Mouse (Mus musculus) layer of hippocampus, postnatal 36 days (tissue): Measurements from ENCODE around the gene Isg20. TPM values are rescaled to one million over a fixed set of nuclear protein-coding genes. Genes with fewer than 3 reads are reported as not detected.

Experiments used
- DNase-seq, 2 experiments: peaks; one replicate each; pipeline ENCODE4 v3.0.0; 2022
- microRNA-seq, 2 experiments: library from miRNA; unstranded; fragments of <30 nt; microRNA quantifications; one replicate each; pipeline ENCODE4 v1.2.0; 2021
- total RNA-seq, 2 experiments: library from RNA; stranded (reverse); gene quantifications; 2 replicates each; pipeline ENCODE4 v1.2.3; 2021

The Isg20 gene
- total RNA-seq, 2 experiments from 2014 or later, result 0.60 to 1.1 TPM

DNA sequence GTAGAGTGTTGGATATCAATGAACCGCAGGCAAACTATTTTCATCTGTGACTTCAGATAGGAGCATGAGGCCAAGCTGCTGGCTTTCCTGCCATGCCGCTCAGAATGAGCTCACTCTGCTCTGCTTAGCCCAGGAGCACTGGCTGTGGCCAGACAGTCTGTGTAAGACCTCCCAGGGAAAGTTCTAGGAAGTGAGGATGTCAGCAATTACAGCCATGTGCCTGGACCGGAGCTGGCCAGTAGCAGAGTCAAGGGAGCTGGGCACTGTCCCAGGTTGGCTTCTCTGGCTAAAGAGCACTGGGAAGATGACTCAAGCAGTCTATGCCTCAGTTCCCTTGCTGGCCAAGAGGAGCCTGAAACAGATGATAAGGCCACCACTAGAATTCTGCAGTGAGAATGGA lies 50.7 kb downstream of the Isg20 start:
- no peak for DNase-seq

Small RNAs within 50 kb of the gene (microRNA-seq; reads per million reads assigned to microRNA genes)
- gene Mir7-2, result 192 to 245 reads per million in 2 experiments

Other genes starting within 250 kb of the Isg20 start
- 100 to 1,000 TPM; 199 to 229 TPM for gene Ntrk3, start 175.4 kb upstream of the Isg20 start, total RNA-seq
- gene Mrps11, start 130.3 kb upstream of the Isg20 start, total RNA-seq, result 10 to 100 TPM; 36.2 to 38.8 TPM
- gene Mrpl46, start 129.9 kb upstream of the Isg20 start, total RNA-seq, result 10 to 100 TPM; 29.9 to 30.4 TPM
- 1 to 10 TPM; 7.0 to 7.6 TPM for gene Det1, start 66.2 kb upstream of the Isg20 start, total RNA-seq
- 10 to 100 TPM; 20.2 to 23.1 TPM for gene Aen, start 17.6 kb upstream of the Isg20 start, total RNA-seq
- 1 to 10 TPM; 3.2 to 3.9 TPM for gene Acan, start 140.1 kb downstream of the Isg20 start, total RNA-seq
- 1 to 10 TPM; 1.7 to 2.4 TPM for gene Hapln3, start 217.6 kb downstream of the Isg20 start, total RNA-seq
- 100 to 1,000 TPM; 154 to 157 TPM for gene Mfge8, start 235.6 kb downstream of the Isg20 start, total RNA-seq